Mouse (Mus musculus) urinary bladder, adult 2 months (tissue): ENCODE measurements around the gene Tsg101. TPM values are rescaled to one million over a fixed set of nuclear protein-coding genes. Genes with fewer than 3 reads are reported as not detected.

Source experiments
- polyA plus RNA-seq: library from polyadenylated mRNA; depleted of rRNA; stranded (reverse); fragments of >200 nt; gene quantifications from 2 replicates; pipeline ENCODE4 v1.2.3, GENCODE M21; 2012; rRNA removed

The Tsg101 gene
- polyA plus RNA-seq, 1 experiment = 43.6 TPM

Other genes starting within 250 kb of the Tsg101 start
- 0.12 TPM in 2 replicates for gene Tph1, start 247.4 kb downstream of the Tsg101 start, polyA plus RNA-seq
- 8.5 TPM in 2 replicates for gene Saal1, start 209.3 kb downstream of the Tsg101 start, polyA plus RNA-seq
- gene Saa3, start 204.3 kb downstream of the Tsg101 start, polyA plus RNA-seq = 0.87 and 1.7 TPM in 2 replicates
- not detected in 2 replicates for gene Saa4, start 187.4 kb downstream of the Tsg101 start, polyA plus RNA-seq
- gene Saa1, start 177.0 kb downstream of the Tsg101 start, polyA plus RNA-seq = not detected in 2 replicates
- not detected in 2 replicates for gene Saa2, start 168.2 kb downstream of the Tsg101 start, polyA plus RNA-seq
- 22.3 and 23.1 TPM in 2 replicates for gene Hps5, start 123.9 kb downstream of the Tsg101 start, polyA plus RNA-seq
- gene Gtf2h1, start 123.9 kb downstream of the Tsg101 start, polyA plus RNA-seq = 27.8 and 30.3 TPM in 2 replicates
- gene Ldha, start 78.5 kb downstream of the Tsg101 start, polyA plus RNA-seq = 354 and 368 TPM in 2 replicates
- not detected in 2 replicates for gene Ldhc, start 58.8 kb downstream of the Tsg101 start, polyA plus RNA-seq
- gene Uevld, start 38.6 kb upstream of the Tsg101 start, polyA plus RNA-seq = 11.7 and 12.0 TPM in 2 replicates
- gene Gm9999, start 63.6 kb upstream of the Tsg101 start, polyA plus RNA-seq = not detected in 2 replicates
- gene Spty2d1, start 88.4 kb upstream of the Tsg101 start, polyA plus RNA-seq = 11.5 and 11.7 TPM in 2 replicates
- gene Tmem86a, start 130.6 kb upstream of the Tsg101 start, polyA plus RNA-seq = 15.5 and 23.6 TPM in 2 replicates
- 0.08 and 0.24 TPM in 2 replicates for gene Ptpn5, start 213.7 kb upstream of the Tsg101 start, polyA plus RNA-seq